Mouse (Mus musculus): ENCODE results near the gene Sgca.

DNA sequence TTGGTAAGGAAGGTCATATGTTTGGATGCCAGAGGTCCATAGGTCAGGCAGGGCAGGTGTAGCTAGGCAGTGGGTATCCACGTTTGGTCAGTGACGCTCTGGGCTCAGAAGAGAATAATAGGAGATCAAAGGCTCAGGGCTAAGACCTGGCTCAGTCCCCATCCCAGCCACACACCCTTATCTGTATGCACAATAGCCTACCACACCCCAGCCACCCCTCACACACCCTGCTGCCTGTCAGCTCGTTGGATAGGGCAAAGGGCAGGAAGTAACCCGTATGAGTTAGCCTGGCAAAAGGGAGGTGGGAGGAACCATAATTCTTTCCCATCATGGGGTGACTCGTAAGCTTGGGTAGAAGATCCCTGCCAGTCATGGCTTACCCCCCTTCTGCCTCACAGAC is 21.5 kb upstream of the Sgca start:
- TF ChIP-seq POLR2A (IDR thresholded peaks at IDR 0.05; ENCODE audit: low read depth, low read length) (no peak), CTCF (IDR thresholded peaks at IDR 0.05; ENCODE audit: borderline replicate concordance, insufficient read depth, low read length) (no peak)
